Mouse (Mus musculus) monocyte, adult 2 months (primary cell): Measurements from ENCODE around the gene Lbx1.
A peak's percentile ranks its signal among the peaks of the same experiment; 100 is the strongest.

ENCODE experiments used
- DNase-seq, 2 experiments: peaks; one replicate each; pipeline ENCODE4 v3.0.0; 2022; ENCODE audit warnings: low spot score in 2 of 2, low read depth in 1 of 2

Lbx1 gene

GRCm38 (mm10) chr19:45235766-45236362 lies at the start of gene Lbx1:
Lbx1 (minus strand) TSS chr19:45235812.
- DNase-seq, result no peak

GRCm38 (mm10) chr19:45283302-45283701 lies 47.7 kb upstream of the Lbx1 start:
- peak in 1 of 2 experiments; percentile 24 for DNase-seq

GRCm38 (mm10) chr19:45276196-45276595 lies 40.6 kb upstream of the Lbx1 start:
- DNase-seq, result no peak

GRCm38 (mm10) chr19:45271986-45272385 lies 36.4 kb upstream of the Lbx1 start:
- no peak for DNase-seq

GRCm38 (mm10) chr19:45262995-45263394 lies 27.4 kb upstream of the Lbx1 start:
- DNase-seq, result no peak

- DNase-seq, result no peak
Measured at GRCm38 (mm10) chr19:45257414-45258326, 22.1 kb upstream of the Lbx1 start.

GRCm38 (mm10) chr19:45254806-45255205 lies 19.2 kb upstream of the Lbx1 start:
- no peak for DNase-seq

GRCm38 (mm10) chr19:45252436-45252835 lies 16.8 kb upstream of the Lbx1 start:
- no peak for DNase-seq

GRCm38 (mm10) chr19:45248691-45249090 lies 13.1 kb upstream of the Lbx1 start:
- DNase-seq, result no peak

GRCm38 (mm10) chr19:45243918-45244700 lies 8.5 kb upstream of the Lbx1 start:
- no peak for DNase-seq

GRCm38 (mm10) chr19:45243264-45243602 lies 7.6 kb upstream of the Lbx1 start:
- no peak for DNase-seq

GRCm38 (mm10) chr19:45242348-45243263 lies 7.0 kb upstream of the Lbx1 start:
- no peak for DNase-seq

- no peak for DNase-seq
Measured at GRCm38 (mm10) chr19:45242017-45242347, 6.4 kb upstream of the Lbx1 start.

GRCm38 (mm10) chr19:45240026-45240425 lies 4.4 kb upstream of the Lbx1 start:
- no peak for DNase-seq

- no peak for DNase-seq
Measured at GRCm38 (mm10) chr19:45239191-45239590, 3.6 kb upstream of the Lbx1 start.

GRCm38 (mm10) chr19:45237665-45238209 lies 2.1 kb upstream of the Lbx1 start:
- DNase-seq, result no peak

GRCm38 (mm10) chr19:45237099-45237498 lies 1.5 kb upstream of the Lbx1 start:
- no peak for DNase-seq

GRCm38 (mm10) chr19:45236363-45236942 lies 841 bp upstream of the Lbx1 start:
- no peak for DNase-seq

GRCm38 (mm10) chr19:45235331-45235741 lies 276 bp downstream of the Lbx1 start:
- no peak for DNase-seq

- no peak for DNase-seq
Measured at GRCm38 (mm10) chr19:45234771-45235231, 811 bp downstream of the Lbx1 start.
